Mouse (Mus musculus): ENCODE results near the gene Nos2.

GRCm38 (mm10) chr11:79005578-79006394, 85.2 kb downstream of the Nos2 start:
- TF ChIP-seq CTCF (IDR thresholded peaks at IDR 0.05; ENCODE audit: low read depth): no peak
- no peak for TF ChIP-seq EP300 (IDR thresholded peaks at IDR 0.05; ENCODE audit: low read depth)

All from heart, postnatal 0 days (tissue).